Mouse (Mus musculus) ES-E14 (cell line): ENCODE data around the gene Tmem9. TPM values are rescaled to one million over a fixed set of nuclear protein-coding genes. Genes with fewer than 3 reads are reported as not detected.
A peak's percentile ranks its signal among the peaks of the same experiment; 100 is the strongest.

Experiments
- DNase-seq: peaks from one replicate; pipeline ENCODE4 v3.0.0-alpha.2; 2013; ENCODE audit warnings: low read depth, low spot score
- H3K27ac ChIP-seq: 2 replicates; pipeline ENCODE4 v1.5.1; 2012; ENCODE audit warnings: low read depth, mild to moderate bottlenecking, low read length, moderate library complexity, mixed read lengths; ENCODE audit not compliant: poor library complexity, insufficient read depth, severe bottlenecking
- H3K36me3 ChIP-seq: 2 replicates; pipeline ENCODE4 v1.6.1; 2012; ENCODE audit warnings: mild to moderate bottlenecking, low read length, moderate library complexity, mixed read lengths; ENCODE audit not compliant: control insufficient read depth, poor library complexity, insufficient read depth, severe bottlenecking
- H3K4me1 ChIP-seq, 2 experiments: fragments of 150-350 bp in 1 of 2; sonication (generic) in 1 of 2; 2 replicates each; pipeline ENCODE4 v1.6.1; 2012; ENCODE audit warnings: low read length in 2 of 2, mild to moderate bottlenecking in 1 of 2, mixed read lengths in 1 of 2; ENCODE audit not compliant: control insufficient read depth in 2 of 2, insufficient read depth in 2 of 2, poor library complexity in 1 of 2
- H3K4me3 ChIP-seq, 2 experiments: fragments of 150-350 bp in 1 of 2; sonication (generic) in 1 of 2; 2 replicates each; pipeline ENCODE4 v1.5.1; 2012; ENCODE audit warnings: low read length in 2 of 2, low read depth in 1 of 2, mild to moderate bottlenecking in 1 of 2, mixed read lengths in 1 of 2; ENCODE audit not compliant: insufficient read depth in 1 of 2, poor library complexity in 1 of 2, severe bottlenecking in 1 of 2
- H3K9ac ChIP-seq: 2 replicates; pipeline ENCODE4 v1.6.1; 2012; ENCODE audit warnings: low read depth, mild to moderate bottlenecking, low read length, mixed read lengths; ENCODE audit not compliant: poor library complexity, insufficient read depth, severe bottlenecking
- H3K9me3 ChIP-seq: fragments of 150-350 bp; sonication (generic); 2 replicates; pipeline ENCODE4 v1.6.1; 2012; ENCODE audit warnings: low read depth, mild to moderate bottlenecking, low read length; ENCODE audit not compliant: control insufficient read depth, insufficient read depth
- CHD2 ChIP-seq: IDR thresholded peaks from 2 replicates; pipeline ENCODE4 v1.6.1; 2014; ENCODE audit warnings: mild to moderate bottlenecking, low read depth, low read length, inconsistent platforms
- HCFC1 ChIP-seq: IDR thresholded peaks from 2 replicates; pipeline ENCODE4 v1.6.1; 2012; ENCODE audit warnings: low read length, inconsistent platforms, borderline replicate concordance; ENCODE audit not compliant: insufficient read depth
- MAFK ChIP-seq: IDR thresholded peaks from 2 replicates; pipeline ENCODE4 v1.6.1; 2014; ENCODE audit warnings: mild to moderate bottlenecking, low read depth, low read length, inconsistent platforms; ENCODE audit not compliant: insufficient read depth
- ZC3H11A ChIP-seq: IDR thresholded peaks from 2 replicates; pipeline ENCODE4 v1.6.1; 2012; ENCODE audit warnings: low read depth, mild to moderate bottlenecking, inconsistent platforms, low read length, borderline replicate concordance
- ZNF384 ChIP-seq: IDR thresholded peaks from 2 replicates; pipeline ENCODE4 v1.6.1; 2012; ENCODE audit warnings: low read depth, low read length, inconsistent platforms
- in situ Hi-C, 2 experiments: fragments of 600-800 bp; cut with MboI; formaldehyde crosslinking; loops; one replicate each; pipeline ENCODE4 v1.15.1; 2025; ENCODE audit warnings: low sequenced_read_pairs in 2 of 2, inconsistent platforms in 1 of 2; ENCODE audit not compliant: unreplicated experiment in 2 of 2
- total RNA-seq: library from RNA; depleted of rRNA; stranded (reverse); fragments of 300-350 nt; gene quantifications from 2 replicates; pipeline ENCODE4 v1.2.3, GENCODE M21; 2012

Tmem9 gene
- total RNA-seq, 1 experiment: 52.8 TPM

DNA sequence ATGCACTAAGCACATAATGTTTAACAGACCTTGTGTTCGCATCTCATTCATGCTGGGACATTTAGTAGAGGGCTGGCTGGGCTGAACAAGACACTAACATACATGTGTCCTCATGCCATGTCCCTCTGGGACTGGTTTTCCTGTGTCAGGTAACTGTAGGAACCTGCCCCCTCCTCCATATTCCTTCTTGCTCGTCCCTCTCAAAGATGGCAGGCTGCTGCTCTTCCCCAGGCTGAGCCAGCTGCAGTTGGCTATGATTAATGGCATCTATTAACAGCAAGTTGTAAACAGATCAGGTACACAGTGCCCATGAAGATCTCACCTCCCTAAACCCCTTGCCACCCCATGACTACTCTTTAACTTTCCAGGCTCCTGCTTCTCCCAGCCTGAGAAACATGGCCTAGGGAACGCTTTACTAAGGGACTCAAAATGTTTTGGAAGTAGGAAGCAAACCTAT, 1.6 kb upstream of the Tmem9 start, which contains the start of gene Igfn1:
Igfn1 (minus strand) TSS at position 51 of the 457 bp plus-strand sequence.
- no peaks in the 10 kb centered on the region for H3K9me3 ChIP-seq
- no peak for TF ChIP-seq MAFK
- no peak for TF ChIP-seq HCFC1
- no peak for TF ChIP-seq ZNF384
- TF ChIP-seq ZC3H11A: no peak
- no peak for TF ChIP-seq CHD2
- H3K36me3 ChIP-seq: no peaks in the 10 kb centered on the region
- no peak within 1 kb of the TSS for H3K9ac ChIP-seq
- H3K4me1 ChIP-seq: no peaks in the 10 kb centered on the region; a peak in 1 of 4 replicates
- no peak for DNase-seq
- no peak within 1 kb of the TSS for H3K27ac ChIP-seq
- peak within 1 kb of the TSS in 1 of 2 experiments; percentile 81; a peak in 2 of 4 replicates for H3K4me3 ChIP-seq
- in situ Hi-C loops: no loop called here

GRCm38 (mm10) chr1:136008159-136008533, 196 bp downstream of the Tmem9 start:
- Histone ChIP-seq H3K27ac (no peak overlapping the region), H3K4me1 (no peaks in the 10 kb centered on the region; a peak in 1 of 4 replicates), H3K9me3 (no peaks in the 10 kb centered on the region), H3K9ac (no peak overlapping the region), H3K36me3 (no peaks in the 10 kb centered on the region), H3K4me3 (peak overlapping the region; percentile 39 to 81)
- in situ Hi-C loops: no loop called here
- TF ChIP-seq ZC3H11A (no peak), HCFC1 (no peak), CHD2 (no peak), MAFK (no peak)
- DNase-seq: no peak

GRCm38 (mm10) chr1:136010247-136010646, 2.3 kb downstream of the Tmem9 start:
- in situ Hi-C loops: no loop called here
- no peaks in the 10 kb centered on the region; a peak in 1 of 4 replicates for H3K4me1 ChIP-seq
- H3K9ac ChIP-seq: no peak overlapping the region
- no peak for DNase-seq
- H3K9me3 ChIP-seq: no peaks in the 10 kb centered on the region
- no peak overlapping the region for H3K27ac ChIP-seq
- H3K36me3 ChIP-seq: no peaks in the 10 kb centered on the region
- no peak for TF ChIP-seq ZNF384
- TF ChIP-seq MAFK: no peak
- TF ChIP-seq ZC3H11A: no peak
- no peak overlapping the region for H3K4me3 ChIP-seq

- TF ChIP-seq MAFK (no peak), ZC3H11A (no peak), CHD2 (no peak), ZNF384 (no peak), HCFC1 (no peak)
- Histone ChIP-seq H3K4me3 (no peak overlapping the region), H3K36me3 (no peaks in the 10 kb centered on the region), H3K9ac (no peak overlapping the region), H3K9me3 (no peaks in the 10 kb centered on the region), H3K4me1 (peaks cover 0 to 3% of the 10 kb centered on the region in 2 experiments; a peak in 1 of 4 replicates), H3K27ac (no peak overlapping the region)
- in situ Hi-C loops: no loop called here
- DNase-seq: no peak
Observed at GRCm38 (mm10) chr1:136013513-136013912, 5.6 kb downstream of the Tmem9 start.
